Comparison of ENCODE assay signal across 8 mouse cellular contexts in the genomic region with DNA sequence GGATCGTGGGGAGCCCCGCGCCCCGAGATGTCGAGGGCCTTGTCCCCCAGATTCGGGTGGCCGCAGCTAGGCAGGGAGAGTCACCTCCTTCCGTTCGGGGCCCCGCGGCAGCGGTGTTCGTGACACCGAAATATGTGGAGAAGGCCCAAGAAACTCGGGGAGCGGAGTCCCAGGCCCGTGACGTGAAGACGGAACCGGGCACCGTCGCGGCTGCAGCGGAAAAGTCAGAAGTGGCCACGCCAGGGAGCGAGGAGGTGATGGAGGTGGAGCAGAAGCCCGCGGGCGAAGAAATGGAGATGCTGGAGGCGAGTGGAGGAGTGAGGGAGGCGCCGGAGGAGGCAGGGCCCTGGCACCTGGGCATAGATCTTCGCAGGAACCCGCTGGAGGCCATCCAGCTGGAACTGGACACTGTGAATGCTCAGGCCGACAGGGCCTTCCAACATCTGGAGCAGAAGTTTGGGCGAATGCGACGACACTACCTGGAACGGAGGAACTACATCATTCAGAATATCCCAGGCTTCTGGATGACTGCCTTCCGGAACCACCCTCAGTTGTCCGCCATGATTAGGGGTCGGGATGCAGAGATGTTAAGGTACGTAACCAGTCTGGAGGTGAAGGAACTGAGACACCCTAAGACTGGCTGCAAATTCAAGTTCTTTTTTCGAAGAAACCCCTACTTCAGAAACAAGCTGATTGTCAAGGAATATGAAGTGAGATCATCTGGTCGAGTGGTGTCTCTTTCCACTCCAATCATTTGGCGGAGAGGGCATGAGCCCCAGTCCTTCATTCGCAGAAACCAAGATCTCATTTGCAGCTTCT. TPM values are rescaled to one million over a fixed set of nuclear protein-coding genes. Genes with fewer than 3 reads are reported as not detected.
DNase-seq lines count a peak whose midpoint lies in the region; ATAC-seq and TF ChIP-seq lines count a peak whose summit lies in the region.

No protein-coding gene starts in this region.

- in situ Hi-C loops in Patski (cut with MboI; ENCODE audit: low pct_unique_long_range_greater_than_20kb) = no loop called here

- H3K4me3 ChIP-seq in intestine, embryonic 16.5 days (ENCODE audit: low read length) = peak overlapping the region; percentile 94
- peak overlapping the region; percentile 87 for H3K4me3 ChIP-seq in limb, embryonic 14.5 days (replicated peaks; ENCODE audit: low read length)
- H3K4me3 ChIP-seq in midbrain, embryonic 12.5 days = peak overlapping the region; percentile 96
- H3K4me3 ChIP-seq in testis, adult 2 months (ENCODE audit: control insufficient read depth, low read depth, low read length) = peak overlapping the region; percentile 99

- peak overlapping the region; percentile 50 for H3K27ac ChIP-seq in intestine, embryonic 16.5 days (ENCODE audit: low read length)
- H3K27ac ChIP-seq in limb, embryonic 14.5 days (replicated peaks; ENCODE audit: low read depth, low read length) = peak overlapping the region; percentile 87
- peak overlapping the region; percentile 80 for H3K27ac ChIP-seq in midbrain, embryonic 12.5 days (replicated peaks)
- H3K27ac ChIP-seq in testis, adult 2 months (ENCODE audit: control insufficient read depth, insufficient read depth, low read depth, low read length) = peak overlapping the region; percentile 92

- H3K4me1 ChIP-seq in intestine, embryonic 16.5 days (ENCODE audit: control insufficient read depth, insufficient read depth, low read length) = peaks cover 10% of the 10 kb centered on the region; the same call in 1 of the 2 replicates
- peaks cover 11% of the 10 kb centered on the region for H3K4me1 ChIP-seq in limb, embryonic 14.5 days (ENCODE audit: control insufficient read depth, insufficient read depth, low read length)
- H3K4me1 ChIP-seq in midbrain, embryonic 12.5 days = peaks cover 18% of the 10 kb centered on the region
- peaks cover 7% of the 10 kb centered on the region for H3K4me1 ChIP-seq in testis, adult 2 months (ENCODE audit: control insufficient read depth, insufficient read depth, low read length)

- ATAC-seq in Patski = peak; percentile 55
- peak; percentile 60 for ATAC-seq in intestine, embryonic 16.5 days
- peak; percentile 32 for ATAC-seq in limb, embryonic 14.5 days (ENCODE audit: low FRiP score, low read depth)
- peak; percentile 54 for ATAC-seq in midbrain, embryonic 12.5 days (ENCODE audit: low FRiP score, low read depth)

- H3K4me2 ChIP-seq in intestine, embryonic 16.5 days (ENCODE audit: low read depth, low read length) = peak overlapping the region; percentile 82
- H3K4me2 ChIP-seq in limb, embryonic 14.5 days (replicated peaks; ENCODE audit: low read depth, low read length, severe bottlenecking) = peak overlapping the region; percentile 75
- H3K4me2 ChIP-seq in midbrain, embryonic 12.5 days (replicated peaks) = peak overlapping the region; percentile 84

- peak overlapping the region; percentile 88 for H3K9ac ChIP-seq in intestine, embryonic 16.5 days (ENCODE audit: low read depth, low read length)
- H3K9ac ChIP-seq in limb, embryonic 14.5 days (ENCODE audit: low read depth, low read length, severe bottlenecking) = peak overlapping the region; percentile 88
- peak overlapping the region; percentile 95 for H3K9ac ChIP-seq in midbrain, embryonic 12.5 days (replicated peaks)

- H3K27me3 ChIP-seq in Patski = peaks cover 9% of the 10 kb centered on the region
- H3K27me3 ChIP-seq in intestine, embryonic 16.5 days (replicated peaks; ENCODE audit: control insufficient read depth, insufficient read depth, low read length) = no peaks in the 10 kb centered on the region
- H3K27me3 ChIP-seq in limb, embryonic 14.5 days (ENCODE audit: control insufficient read depth, insufficient read depth, low read length) = no peaks in the 10 kb centered on the region
- no peaks in the 10 kb centered on the region for H3K27me3 ChIP-seq in midbrain, embryonic 12.5 days
- H3K27me3 ChIP-seq in testis, adult 2 months (ENCODE audit: control insufficient read depth, insufficient read depth, low read length) = no peaks in the 10 kb centered on the region

- H3K36me3 ChIP-seq in intestine, embryonic 16.5 days (ENCODE audit: control insufficient read depth, insufficient read depth, low read length) = peaks cover 5% of the 10 kb centered on the region
- peaks cover 9% of the 10 kb centered on the region; the same call in 1 of the 2 replicates for H3K36me3 ChIP-seq in limb, embryonic 14.5 days (ENCODE audit: control insufficient read depth, insufficient read depth, low read length)
- H3K36me3 ChIP-seq in midbrain, embryonic 12.5 days = peaks cover 7% of the 10 kb centered on the region
- H3K36me3 ChIP-seq in testis, adult 2 months (ENCODE audit: control insufficient read depth, insufficient read depth, low read length) = no peaks in the 10 kb centered on the region

- POLR2A ChIA-PET in Patski (lab: Charles Lee) = interaction anchor here (1.1 kb wide), 1 partner anchor 74 kb away, joined by 3 read pairs; no protein-coding TSS in a partner anchor

- no peak for TF ChIP-seq POLR2A in limb, embryonic 14.5 days (IDR thresholded peaks at IDR 0.05; ENCODE audit: borderline replicate concordance, extremely low read depth, insufficient read depth, insufficient read length)
- TF ChIP-seq POLR2A in testis, adult 2 months (IDR thresholded peaks at IDR 0.05; ENCODE audit: control insufficient read depth, low read depth, low read length) = no peak

- CTCF ChIA-PET in Patski (lab: Charles Lee) = interaction anchor here (0.8 kb wide), 1 partner anchor 76 kb away, joined by 3 read pairs; no protein-coding TSS in a partner anchor

- 4% methylated on average over 47 of the region's 47 CpGs for WGBS in intestine, embryonic 16.5 days
- 4% methylated on average over 47 of the region's 47 CpGs for WGBS in limb, embryonic 14.5 days
- 4% methylated on average over 47 of the region's 47 CpGs for WGBS in midbrain, embryonic 12.5 days

- no peaks in the 10 kb centered on the region for H3K9me3 ChIP-seq in intestine, embryonic 16.5 days (ENCODE audit: control insufficient read depth, low read length)
- H3K9me3 ChIP-seq in limb, embryonic 14.5 days (ENCODE audit: control insufficient read depth, low read length) = no peaks in the 10 kb centered on the region
- H3K9me3 ChIP-seq in midbrain, embryonic 12.5 days = no peaks in the 10 kb centered on the region

- DNase-seq in 3T3-L1 (ENCODE audit: low read depth, low spot score) = peak; percentile 64
- DNase-seq in Patski (ENCODE audit: low read depth, low spot score) = no peak
- DNase-seq in cerebellum, postnatal 4 days (ENCODE audit: low spot score in 2 of 2) = peak; percentile 38 to 45
- peak; percentile 44 to 58 for DNase-seq in gastrocnemius, postnatal 4 days (ENCODE audit: low spot score in 2 of 2)
- DNase-seq in limb, embryonic 14.5 days (ENCODE audit: low spot score) = peak; percentile 12

- TF ChIP-seq CTCF in Patski (IDR thresholded peaks at IDR 0.05) = no peak
- TF ChIP-seq CTCF in testis, adult 2 months (IDR thresholded peaks at IDR 0.05; ENCODE audit: control insufficient read depth, insufficient read depth, insufficient replicate concordance, low read depth, low read length) = no peak

RNA-seq across cellular contexts. Expression of a gene that starts 0.6 kb away (rescaled TPM):
- 50.8 TPM for polyA plus RNA-seq in Patski (2021)
- total RNA-seq in gastrocnemius, postnatal 4 days (2021) = 10 to 100 TPM; 49.7 to 51.0 TPM
- 49.2 and 51.2 TPM in 2 replicates for polyA plus RNA-seq in intestine, embryonic 16.5 days (2015; fragmentation: Nextera tagmentation; extraction: Ambion mirVana)
- polyA plus RNA-seq in limb, embryonic 14.5 days (2012; rRNA removed) = 39.6 and 40.7 TPM in 2 replicates
- 44.4 and 51.5 TPM in 2 replicates for polyA plus RNA-seq in limb, embryonic 14.5 days (2014; fragmentation: Nextera tagmentation; extraction: Ambion mirVana)
- polyA plus RNA-seq in midbrain, embryonic 12.5 days (2016; fragmentation: Nextera tagmentation; extraction: Ambion mirVana) = 116 and 119 TPM in 2 replicates
- 6.1 and 7.2 TPM in 2 replicates for polyA plus RNA-seq in testis, adult 2 months (2012; rRNA removed)

RNA-seq across cellular contexts. Expression of a gene that starts 14.6 kb away (rescaled TPM):
- polyA plus RNA-seq in Patski (2021) = 11.5 TPM
- 1 to 10 TPM; 2.3 to 2.8 TPM for total RNA-seq in gastrocnemius, postnatal 4 days (2021)
- polyA plus RNA-seq in intestine, embryonic 16.5 days (2015; fragmentation: Nextera tagmentation; extraction: Ambion mirVana) = 12.8 and 13.6 TPM in 2 replicates
- 13.4 and 13.8 TPM in 2 replicates for polyA plus RNA-seq in limb, embryonic 14.5 days (2012; rRNA removed)
- polyA plus RNA-seq in limb, embryonic 14.5 days (2014; fragmentation: Nextera tagmentation; extraction: Ambion mirVana) = 7.5 and 11.6 TPM in 2 replicates
- polyA plus RNA-seq in midbrain, embryonic 12.5 days (2016; fragmentation: Nextera tagmentation; extraction: Ambion mirVana) = 120 and 126 TPM in 2 replicates
- 7.9 and 9.3 TPM in 2 replicates for polyA plus RNA-seq in testis, adult 2 months (2012; rRNA removed)
